Mouse (Mus musculus) NIH3T3 (cell line): ENCODE data around the gene Hopx.

Experiments used
- DNase-seq: peaks from one replicate; pipeline ENCODE4 v3.0.0-alpha.2; 2012; ENCODE audit warnings: low read depth

Hopx gene

DNA sequence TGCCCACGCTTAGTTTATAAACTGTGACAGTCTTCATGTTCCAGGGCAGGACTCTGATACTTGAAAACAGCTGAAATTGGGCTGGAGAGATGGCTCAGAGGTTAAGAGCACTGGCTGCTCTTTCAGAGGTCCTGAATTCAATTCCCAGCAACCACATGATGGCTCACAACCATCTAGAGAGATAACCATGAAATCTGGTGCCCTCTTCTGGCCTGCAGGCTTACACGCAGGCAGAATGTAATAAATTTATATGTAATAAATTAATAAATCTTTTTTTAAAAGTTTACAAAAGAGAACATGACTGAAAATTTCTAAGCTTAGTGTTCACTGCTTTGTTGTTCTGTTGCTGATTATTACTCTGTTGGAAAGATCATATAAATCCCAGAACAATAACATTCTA lies 43.9 kb downstream of the Hopx start:
- DNase-seq = peak; percentile 29

DNA sequence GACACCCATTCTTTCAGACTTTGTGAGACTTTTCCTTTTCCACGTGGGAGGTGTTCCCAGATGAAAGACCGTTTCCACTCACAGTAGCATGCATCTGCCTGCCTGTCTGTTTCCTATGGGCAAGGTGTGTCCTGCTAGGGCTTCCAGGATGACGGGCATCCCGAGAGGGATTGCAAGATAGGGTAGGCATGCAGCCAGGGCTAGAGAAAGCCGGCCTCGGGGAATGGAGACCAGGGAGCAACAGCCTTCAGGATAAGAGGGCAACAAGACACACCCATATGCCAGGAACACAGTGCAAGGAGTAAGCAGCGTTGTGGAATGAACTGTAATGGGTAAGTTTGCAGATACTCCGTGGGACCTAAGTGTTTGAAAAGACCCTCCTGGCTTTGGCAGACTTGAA lies 47.6 kb downstream of the Hopx start:
- DNase-seq = no peak

DNA sequence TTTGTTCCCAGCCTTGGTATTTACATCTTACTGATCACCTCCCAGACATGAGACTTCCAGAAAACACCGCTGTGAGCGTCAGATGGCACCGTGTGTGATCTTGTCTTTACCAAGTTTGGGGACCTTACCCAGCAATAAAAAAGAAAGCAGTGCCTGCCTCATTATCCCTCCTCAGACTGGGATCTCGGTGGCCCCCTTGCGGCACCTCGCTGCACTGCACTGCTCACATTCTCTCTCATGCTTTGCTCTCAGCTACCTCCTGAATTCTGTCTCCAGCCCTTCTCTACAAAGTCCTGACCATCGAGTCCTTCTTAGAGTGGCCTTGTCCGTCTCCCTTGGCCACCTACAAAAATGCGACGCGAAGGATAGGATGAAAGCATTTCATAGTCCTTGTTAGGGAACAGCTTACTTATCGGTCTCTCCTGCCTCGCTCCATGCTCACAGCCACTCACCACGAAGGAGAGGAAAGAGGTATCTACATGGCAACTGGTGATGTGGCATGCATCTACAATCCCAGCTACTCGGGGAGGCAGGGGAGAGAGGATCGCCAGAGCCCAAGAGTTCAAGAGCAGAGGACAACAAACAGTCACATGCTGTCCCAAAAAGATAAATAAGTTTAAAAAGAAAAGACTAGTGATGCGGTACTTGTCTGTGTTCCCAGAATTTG lies 53.4 kb downstream of the Hopx start:
- peak; percentile 71 for DNase-seq

DNA sequence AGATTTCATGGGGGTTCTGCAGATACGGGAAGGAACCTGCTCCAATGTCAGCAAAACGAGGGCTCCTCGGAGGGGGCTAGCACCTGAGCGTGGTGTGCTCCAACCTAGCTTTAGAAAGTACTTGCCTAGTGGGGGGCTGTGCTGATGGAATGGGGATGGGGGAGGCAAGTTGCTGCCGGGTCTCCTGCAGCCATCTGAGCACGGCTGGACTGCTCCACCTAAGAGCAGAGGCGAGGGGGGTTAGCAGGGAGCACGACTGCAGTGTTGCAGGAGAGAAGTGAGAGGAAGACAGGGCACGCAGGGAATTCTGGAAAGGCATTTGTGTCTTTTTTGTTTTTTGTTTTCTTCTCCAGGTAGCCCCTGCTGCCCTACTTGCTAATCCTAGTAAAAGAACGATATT lies 54.6 kb downstream of the Hopx start:
- DNase-seq = no peak

DNA sequence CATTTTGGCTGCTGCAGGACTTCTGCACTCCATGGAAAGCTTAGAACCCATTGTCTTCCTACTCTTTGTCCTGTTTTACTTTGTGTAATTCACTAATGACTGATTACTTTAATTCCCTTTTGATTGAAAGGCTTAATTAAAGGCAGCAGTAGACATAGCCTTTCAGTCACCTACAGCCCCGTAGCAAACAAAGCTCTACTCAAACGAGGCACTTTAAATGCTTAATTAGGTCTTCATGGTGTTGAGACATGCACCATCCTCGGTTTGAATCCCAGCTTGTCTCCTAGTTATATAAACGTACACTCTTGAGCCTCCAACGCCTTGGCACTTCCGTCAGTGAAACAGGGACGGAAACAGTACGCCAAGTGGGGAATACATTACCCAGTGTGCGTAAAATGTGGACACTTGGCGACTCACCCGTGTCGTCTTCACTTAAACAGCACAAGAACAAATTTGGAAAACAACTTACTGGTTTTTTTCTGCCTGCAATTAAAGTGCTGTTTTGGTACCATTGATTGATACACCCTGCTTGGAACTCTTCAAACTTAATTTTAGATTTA lies 58.0 kb downstream of the Hopx start:
- DNase-seq = no peak

DNA sequence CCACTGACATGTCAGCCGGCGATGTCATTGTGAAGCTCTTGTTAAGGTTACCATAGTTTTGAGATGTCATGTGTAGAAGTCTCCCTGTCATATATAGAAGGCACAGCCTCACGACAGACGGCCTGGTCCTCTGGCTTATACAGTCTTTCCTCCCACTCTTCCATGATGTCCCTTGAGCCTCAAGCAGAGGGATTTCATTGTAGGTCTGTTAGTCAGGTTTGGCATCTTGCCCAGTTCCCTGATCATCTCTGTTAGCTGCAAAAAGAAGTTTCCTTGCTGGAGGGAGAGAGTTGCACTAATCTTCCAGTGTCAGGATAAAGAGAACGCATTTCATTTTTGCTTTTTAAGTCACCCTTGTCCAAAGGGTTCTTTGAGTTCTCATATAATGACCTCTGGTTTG lies 62.3 kb downstream of the Hopx start:
- DNase-seq = peak; percentile 56

DNA sequence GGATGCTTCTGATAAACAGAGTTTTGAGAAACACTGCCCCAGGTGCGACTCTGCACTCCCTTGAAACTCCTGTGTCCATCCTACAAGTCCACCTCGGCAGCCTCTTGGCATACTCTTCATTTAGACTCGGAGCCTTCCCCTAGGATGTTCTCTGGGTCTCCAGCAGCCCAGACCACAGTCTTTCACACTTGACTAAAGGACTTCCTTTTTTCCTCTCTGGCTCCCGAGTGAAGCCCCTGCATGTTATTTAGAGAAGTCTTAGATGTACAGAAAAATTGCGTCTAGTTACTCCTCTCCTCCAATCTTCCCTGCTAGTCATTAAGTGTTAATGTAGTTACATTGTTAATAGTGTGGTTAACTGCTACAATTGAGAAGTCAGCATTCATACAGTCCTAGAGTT lies 70.6 kb downstream of the Hopx start:
- DNase-seq = no peak

DNA sequence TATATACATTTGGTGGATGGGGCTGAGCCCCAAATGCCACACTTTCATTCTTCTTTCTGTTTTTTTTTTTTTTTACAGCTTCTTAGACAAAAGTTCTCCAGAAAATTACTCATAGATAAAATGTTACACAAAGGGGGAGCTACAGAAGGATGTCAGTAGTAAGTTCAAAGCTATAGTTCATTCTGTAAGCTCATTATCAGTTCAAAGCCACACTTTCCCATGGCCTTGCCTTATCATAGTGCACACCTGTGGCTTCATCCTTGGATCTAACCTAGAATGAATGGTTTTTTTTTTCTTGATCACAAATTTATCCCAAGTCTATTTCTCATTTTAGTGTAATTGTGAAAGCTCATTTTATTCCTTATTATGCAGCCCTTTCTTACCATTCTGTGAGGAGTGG lies 75.5 kb downstream of the Hopx start:
- DNase-seq = no peak

DNA sequence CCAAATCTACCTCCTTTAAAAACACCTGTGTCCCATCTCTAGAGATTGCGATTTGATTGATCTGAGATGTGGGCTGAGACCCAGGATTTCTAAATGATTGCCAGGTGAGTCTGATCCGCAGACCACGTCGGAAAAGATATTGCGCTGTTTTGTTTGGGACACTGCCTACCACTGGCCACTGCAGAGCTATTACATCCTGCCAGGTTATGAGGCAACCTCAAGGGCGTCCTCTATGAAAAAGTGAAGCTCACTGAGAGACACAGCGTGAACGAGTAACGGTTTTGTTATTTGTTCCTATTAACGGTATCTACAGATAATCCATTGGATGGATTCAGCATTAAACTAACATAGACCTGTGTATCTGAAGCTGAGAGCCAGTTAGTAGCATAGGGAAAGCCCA lies 76.5 kb downstream of the Hopx start:
- no peak for DNase-seq
